Mouse (Mus musculus) neural tube, embryonic 13.5 days (tissue): Measurements from ENCODE around the gene Bag2. TPM values are rescaled to one million over a fixed set of nuclear protein-coding genes. Genes with fewer than 3 reads are reported as not detected.

Experiments
- ATAC-seq: fragments of 200-750 bp; cut with Nextera tagmentation; 2 replicates; pipeline ENCODE4 v1.8.0; 2017; ENCODE audit warnings: low read depth, mild to moderate bottlenecking, moderate TSS enrichment, moderate library complexity
- H3K27ac ChIP-seq: fragments of 300-500 bp; sonication (generic); replicated peaks from 2 replicates; pipeline ENCODE4 v1.5.1; 2015; ENCODE audit warnings: moderate library complexity, mild to moderate bottlenecking, inconsistent platforms
- H3K27me3 ChIP-seq: fragments of 300-500 bp; sonication (generic); 2 replicates; pipeline ENCODE4 v1.6.1; 2015; ENCODE audit warnings: mild to moderate bottlenecking, inconsistent platforms
- H3K36me3 ChIP-seq: fragments of 300-500 bp; sonication (generic); 2 replicates; pipeline ENCODE4 v1.6.1; 2015; ENCODE audit warnings: mild to moderate bottlenecking, inconsistent platforms
- H3K4me1 ChIP-seq: fragments of 300-500 bp; sonication (generic); replicated peaks from 2 replicates; pipeline ENCODE4 v1.6.1; 2015; ENCODE audit warnings: inconsistent platforms
- H3K4me2 ChIP-seq: fragments of 300-500 bp; sonication (generic); 2 replicates; pipeline ENCODE4 v1.6.1; 2015; ENCODE audit warnings: inconsistent platforms, mild to moderate bottlenecking, moderate library complexity
- H3K4me3 ChIP-seq: fragments of 300-500 bp; sonication (generic); 2 replicates; pipeline ENCODE4 v1.5.1; 2015; ENCODE audit warnings: mild to moderate bottlenecking, inconsistent platforms
- H3K9ac ChIP-seq: fragments of 300-500 bp; sonication (generic); 2 replicates; pipeline ENCODE4 v1.6.1; 2015; ENCODE audit warnings: moderate library complexity, mild to moderate bottlenecking, inconsistent platforms
- H3K9me3 ChIP-seq: fragments of 300-500 bp; sonication (generic); 2 replicates; pipeline ENCODE4 v1.6.1; 2016; ENCODE audit warnings: inconsistent platforms
- WGBS: fragments of 180-500 bp; shearing (Covaris S2); methylation state at CpG from one replicate; pipeline ENCODE4 v1.1.7; 2015; 5-methylcytosine and 5-hydroxymethylcytosine counted together
- polyA plus RNA-seq: library from polyadenylated mRNA; unstranded; fragments of >200 nt; fragmentation: Nextera tagmentation; extraction: Ambion mirVana; gene quantifications from 2 replicates; pipeline ENCODE4 v1.2.1, GENCODE M21; 2015

Gene Bag2
- polyA plus RNA-seq, 1 experiment from 2014 or later = 17.6 TPM

DNA sequence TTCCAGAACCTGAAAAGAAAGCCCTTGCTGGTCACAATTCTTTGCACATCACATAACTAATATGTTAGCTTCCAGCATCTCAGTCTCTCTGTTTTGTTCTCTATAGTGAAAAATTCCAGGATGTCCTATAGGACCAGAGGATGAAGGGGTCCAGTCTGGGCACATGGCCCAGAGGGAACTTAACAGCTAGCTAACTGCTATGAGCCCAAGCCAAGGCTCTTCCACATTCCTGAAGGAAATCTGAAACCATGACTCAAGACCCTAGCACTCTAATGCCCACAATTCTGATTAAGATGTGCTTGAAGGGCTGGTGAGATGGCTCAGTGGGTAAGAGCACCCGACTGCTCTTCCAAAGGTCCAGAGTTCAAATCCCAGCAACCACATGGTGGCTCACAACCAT lies 40.0 kb downstream of the Bag2 start:
- no peak overlapping the region for H3K4me2 ChIP-seq
- no peak for ATAC-seq
- no peak overlapping the region for H3K27ac ChIP-seq
- H3K36me3 ChIP-seq = peaks cover 11% of the 10 kb centered on the region
- WGBS = 83% methylated on average over 1 of the region's 1 CpGs
- no peak overlapping the region for H3K4me3 ChIP-seq
- no peaks in the 10 kb centered on the region for H3K9me3 ChIP-seq
- H3K27me3 ChIP-seq = no peaks in the 10 kb centered on the region
- H3K9ac ChIP-seq = no peak overlapping the region
- H3K4me1 ChIP-seq = peaks cover 14% of the 10 kb centered on the region

DNA sequence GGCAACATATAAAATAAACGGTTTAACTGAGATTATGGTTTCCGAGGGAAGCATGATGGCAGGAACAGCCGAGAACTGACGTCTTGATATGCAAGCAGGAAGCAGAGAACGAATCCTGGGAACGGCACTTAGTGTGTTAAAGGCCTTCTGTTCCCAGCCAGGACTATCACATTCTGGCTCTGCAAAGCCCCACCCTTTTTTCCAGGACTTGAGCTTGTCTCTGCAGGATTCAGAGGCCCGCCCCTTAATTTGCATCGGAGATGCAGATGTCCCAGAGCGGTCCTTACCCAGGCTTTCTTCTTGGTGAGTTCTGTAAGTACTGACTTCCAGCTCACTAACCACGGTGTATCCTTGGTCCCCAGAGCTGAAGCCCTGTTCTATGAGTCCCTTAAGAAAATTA lies 42.8 kb downstream of the Bag2 start:
- H3K27me3 ChIP-seq = no peaks in the 10 kb centered on the region
- no peak for ATAC-seq
- no peak overlapping the region for H3K9ac ChIP-seq
- no peaks in the 10 kb centered on the region for H3K36me3 ChIP-seq
- WGBS = 6% methylated on average over 10 of the region's 10 CpGs
- H3K9me3 ChIP-seq = no peaks in the 10 kb centered on the region
- no peak overlapping the region for H3K4me3 ChIP-seq
- peak overlapping the region; percentile 25; the same call in 1 of the 2 replicates for H3K4me2 ChIP-seq
- H3K27ac ChIP-seq = no peak overlapping the region
- no peaks in the 10 kb centered on the region; the same call in 1 of the 2 replicates for H3K4me1 ChIP-seq

DNA sequence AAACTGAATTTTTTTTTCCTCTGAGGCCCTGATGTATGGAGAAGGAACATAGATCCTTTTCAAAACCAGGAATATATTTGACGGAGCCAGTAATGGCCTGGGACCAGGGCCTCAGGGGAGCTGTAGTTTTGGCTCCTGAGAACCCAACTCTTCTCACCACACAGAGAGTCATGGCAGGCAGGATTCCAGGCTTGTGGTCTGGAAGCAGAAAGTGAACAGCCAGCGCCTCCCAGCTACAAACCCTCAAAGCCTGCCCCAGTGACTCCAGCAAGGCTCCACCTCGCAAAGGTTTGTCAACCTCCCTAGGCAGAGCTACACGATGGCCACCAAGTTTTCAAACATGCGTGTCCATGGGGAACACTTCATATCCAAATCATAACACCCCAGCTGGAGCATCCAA lies 45.6 kb downstream of the Bag2 start:
- no peak overlapping the region for H3K4me2 ChIP-seq
- no peak for ATAC-seq
- 92% methylated on average over 5 of the region's 5 CpGs for WGBS
- H3K36me3 ChIP-seq = no peaks in the 10 kb centered on the region
- no peaks in the 10 kb centered on the region for H3K4me1 ChIP-seq
- H3K4me3 ChIP-seq = no peak overlapping the region
- H3K27me3 ChIP-seq = no peaks in the 10 kb centered on the region
- H3K9me3 ChIP-seq = no peaks in the 10 kb centered on the region
- H3K27ac ChIP-seq = no peak overlapping the region
- H3K9ac ChIP-seq = no peak overlapping the region

DNA sequence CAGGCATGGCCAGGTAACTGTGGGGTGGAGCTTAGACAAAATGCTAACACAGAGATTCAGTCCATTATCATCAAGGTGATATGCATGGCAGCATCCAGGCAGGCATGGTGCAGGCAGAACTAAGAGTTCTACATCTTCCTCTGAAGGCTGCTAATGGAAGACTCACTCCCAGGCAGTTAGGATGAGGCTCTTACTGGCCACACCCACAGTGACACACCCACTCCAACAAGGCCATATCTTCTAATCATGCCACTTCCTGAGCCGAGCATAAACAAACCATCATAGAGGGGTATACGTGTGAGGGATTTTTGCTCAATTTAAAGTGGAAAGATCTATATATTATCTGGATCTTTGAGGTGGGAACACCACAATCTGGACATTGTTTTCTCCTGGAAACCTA lies 48.0 kb downstream of the Bag2 start:
- Histone ChIP-seq H3K9ac (no peak overlapping the region), H3K9me3 (no peaks in the 10 kb centered on the region), H3K4me3 (no peak overlapping the region), H3K36me3 (no peaks in the 10 kb centered on the region), H3K4me2 (no peak overlapping the region), H3K4me1 (no peaks in the 10 kb centered on the region), H3K27me3 (no peaks in the 10 kb centered on the region), H3K27ac (no peak overlapping the region)
- ATAC-seq = no peak
- 86% methylated on average over 2 of the region's 2 CpGs for WGBS

DNA sequence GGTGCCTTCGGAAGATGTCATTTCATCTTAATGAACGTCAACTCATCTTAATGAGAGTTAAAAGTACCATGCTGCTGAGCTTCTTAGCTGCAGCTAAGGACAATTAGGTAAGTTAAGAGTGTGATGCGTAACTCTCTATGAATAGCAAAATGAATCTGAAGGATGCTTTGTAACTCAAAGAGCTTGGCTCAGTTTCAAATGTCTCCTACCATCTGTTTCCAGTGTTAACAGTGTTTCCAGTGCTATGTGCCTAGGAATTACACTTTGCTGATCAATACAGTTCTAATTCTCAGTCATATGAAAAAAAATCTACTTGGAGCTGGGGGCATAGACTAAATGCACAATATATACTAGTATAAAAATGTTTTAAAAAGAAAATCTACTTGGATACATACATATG lies 56.4 kb downstream of the Bag2 start:
- Histone ChIP-seq H3K4me2 (no peak overlapping the region), H3K9ac (no peak overlapping the region), H3K9me3 (no peaks in the 10 kb centered on the region), H3K4me3 (no peak overlapping the region), H3K4me1 (no peaks in the 10 kb centered on the region), H3K27ac (no peak overlapping the region), H3K27me3 (no peaks in the 10 kb centered on the region), H3K36me3 (no peaks in the 10 kb centered on the region)
- ATAC-seq = no peak
- WGBS = 83% methylated on average over 3 of the region's 3 CpGs

DNA sequence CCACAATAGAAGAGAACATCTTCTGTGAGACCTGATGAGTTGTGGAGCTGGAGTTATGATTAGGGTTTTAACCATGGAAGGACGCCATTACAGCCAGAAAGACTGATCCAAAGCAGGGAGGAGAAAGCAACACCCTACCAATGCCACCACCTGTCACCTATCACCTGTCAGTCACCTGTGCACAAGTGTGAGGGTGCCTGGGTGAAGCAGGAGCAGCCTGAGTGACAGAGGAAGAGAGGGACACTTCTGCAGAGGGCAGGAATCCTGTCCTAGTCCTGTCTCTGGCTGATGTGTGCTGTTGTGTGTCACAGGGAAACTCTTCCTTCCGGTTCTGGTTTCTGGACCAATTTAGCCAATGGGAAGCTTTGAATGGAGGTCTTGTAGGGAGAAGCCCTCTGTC lies 61.6 kb downstream of the Bag2 start:
- 91% methylated on average over 2 of the region's 2 CpGs for WGBS
- no peaks in the 10 kb centered on the region for H3K9me3 ChIP-seq
- H3K27me3 ChIP-seq = no peaks in the 10 kb centered on the region
- no peaks in the 10 kb centered on the region for H3K36me3 ChIP-seq
- no peak overlapping the region for H3K27ac ChIP-seq
- ATAC-seq = no peak
- H3K4me3 ChIP-seq = no peak overlapping the region
- H3K4me1 ChIP-seq = no peaks in the 10 kb centered on the region
- no peak overlapping the region for H3K9ac ChIP-seq
- H3K4me2 ChIP-seq = no peak overlapping the region

Other genes with a start within 250 kb of the Bag2 start
- gene Prim2, start 88.0 kb downstream of the Bag2 start, polyA plus RNA-seq = 21.5 and 23.5 TPM in 2 replicates
- gene Rab23, start 37.9 kb downstream of the Bag2 start, polyA plus RNA-seq = 23.5 and 29.1 TPM in 2 replicates
- 35.0 and 41.6 TPM in 2 replicates for gene Zfp451, start 56.8 kb upstream of the Bag2 start, polyA plus RNA-seq
- 20.8 and 21.3 TPM in 2 replicates for gene Bend6, start 150.0 kb upstream of the Bag2 start, polyA plus RNA-seq
- gene Dst, start 150.4 kb upstream of the Bag2 start, polyA plus RNA-seq = 41.3 and 44.4 TPM in 2 replicates